Mouse (Mus musculus): ENCODE results near the gene Cdkl5.

Gene Cdkl5

GRCm38 (mm10) chrX:160994543-160995121 is at the start of gene Cdkl5:
Gene Cdkl5 (minus strand): TSS chrX:160994704.
- peak; percentile 95 for DNase-seq

- DNase-seq, result no peak
These were observed 38.8 kb upstream of the Cdkl5 start for GRCm38 (mm10) chrX:161033235-161033803.

DNA sequence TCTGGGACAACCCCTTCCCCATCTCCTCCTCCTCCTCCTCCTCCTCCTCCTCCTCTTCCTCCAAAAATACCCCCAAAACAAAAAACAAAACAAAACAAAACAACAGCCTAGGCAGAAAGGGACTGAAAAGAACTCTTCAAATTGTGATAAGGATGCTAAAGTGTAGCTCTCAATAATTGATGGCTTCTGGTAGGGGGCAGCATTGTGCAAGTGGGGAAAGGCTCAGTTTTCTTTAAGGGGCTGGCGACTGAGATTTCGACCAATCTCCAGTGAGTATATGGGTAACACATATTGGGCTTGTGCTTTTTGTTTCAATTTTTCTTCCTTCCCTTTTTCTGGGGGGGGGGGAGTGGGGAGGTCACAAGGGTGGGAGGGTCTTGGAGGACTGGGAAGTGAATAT is 37.9 kb upstream of the Cdkl5 start:
- DNase-seq, result no peak

DNA sequence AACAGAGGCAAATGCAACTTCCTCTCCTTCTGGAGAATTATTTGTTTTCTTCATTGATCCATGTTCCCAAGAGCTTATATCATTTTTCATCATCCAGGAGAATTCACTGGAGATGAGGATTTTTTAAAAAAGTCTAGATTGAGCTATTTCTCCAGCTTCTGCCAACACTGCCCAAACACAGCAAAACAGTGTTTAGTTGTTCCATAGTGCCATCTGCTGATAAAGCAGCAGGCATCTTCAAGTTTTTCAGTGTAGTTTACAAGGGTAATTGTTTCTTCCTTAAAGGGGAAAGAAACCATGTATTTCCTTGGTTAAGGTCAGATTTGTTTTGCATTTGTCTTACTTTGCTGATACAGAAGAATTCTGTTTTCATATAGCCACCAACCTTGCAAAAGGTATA is 35.7 kb upstream of the Cdkl5 start:
- DNase-seq, result no peak

GRCm38 (mm10) chrX:161024475-161024874 is 30.0 kb upstream of the Cdkl5 start:
- no peak for DNase-seq

- no peak for DNase-seq
These were observed 27.0 kb upstream of the Cdkl5 start for GRCm38 (mm10) chrX:161021548-161021947.

DNA sequence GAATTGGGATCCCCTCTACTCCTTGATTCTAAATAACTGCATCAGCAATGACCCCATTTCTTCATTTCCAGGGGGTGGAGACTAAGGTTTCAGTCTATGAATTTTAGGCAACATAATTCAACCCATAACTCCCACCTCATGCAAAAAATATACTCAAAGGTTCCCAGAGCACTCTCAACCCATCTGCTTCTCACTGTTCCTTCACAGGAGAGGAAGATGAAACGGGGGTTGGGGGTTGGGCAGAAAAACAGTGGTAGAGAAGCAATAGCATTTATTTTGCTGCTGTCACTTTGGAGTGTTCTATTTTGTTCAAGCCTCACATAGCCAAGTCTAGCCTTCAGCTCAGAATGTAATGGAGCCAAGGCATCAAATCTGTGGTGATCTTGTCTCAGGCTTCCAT is 23.7 kb upstream of the Cdkl5 start:
- DNase-seq, result no peak

GRCm38 (mm10) chrX:161006272-161006671 is 11.8 kb upstream of the Cdkl5 start:
- no peak for DNase-seq

DNA sequence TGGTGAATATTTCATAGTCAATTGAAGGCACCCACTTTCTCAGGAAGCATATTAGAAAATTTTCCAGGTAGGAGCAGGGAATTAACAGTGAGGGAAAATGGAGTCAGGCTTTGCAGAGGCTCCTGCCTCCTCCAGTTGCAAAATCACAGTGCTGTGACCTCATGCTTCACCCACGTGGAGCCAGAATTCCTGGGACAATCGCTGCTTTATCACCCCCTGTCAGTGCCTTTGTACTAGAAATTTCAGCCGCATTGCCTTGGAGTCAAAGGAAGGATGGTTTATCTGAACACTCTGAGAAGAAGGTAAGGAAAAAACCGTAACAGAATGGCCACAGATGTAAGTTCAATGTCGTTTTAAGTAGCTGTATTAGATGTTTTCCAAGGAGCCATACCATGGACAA is 1.5 kb upstream of the Cdkl5 start:
- no peak for DNase-seq

DNA sequence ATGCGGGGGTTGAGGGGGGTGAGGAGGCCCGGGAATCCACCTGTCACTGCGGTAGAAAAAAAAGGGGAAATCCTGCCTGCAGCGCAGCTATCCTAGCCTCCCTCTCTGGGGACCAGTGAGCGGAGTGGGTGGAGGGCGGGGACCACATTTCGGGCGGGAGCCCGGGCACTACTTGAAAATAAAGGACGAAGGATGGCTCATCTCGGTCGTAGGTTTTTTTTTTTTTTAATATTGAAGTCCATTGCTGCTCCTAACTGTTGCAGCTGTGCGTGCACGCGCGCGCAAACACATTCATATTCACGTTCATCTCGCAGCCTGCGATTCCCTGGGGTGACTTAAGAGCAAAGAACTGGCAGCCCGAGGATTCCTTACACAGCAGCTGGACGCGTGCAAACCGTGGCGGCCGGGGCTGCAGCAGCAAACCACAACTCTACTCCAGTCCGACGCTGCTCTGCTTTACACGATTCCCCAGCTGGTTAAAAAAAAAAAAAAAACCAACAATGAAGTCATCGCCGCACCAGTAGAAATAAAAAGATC is 695 bp upstream of the Cdkl5 start:
- no peak for DNase-seq

GRCm38 (mm10) chrX:160993749-160994539 is 560 bp downstream of the Cdkl5 start:
- peak; percentile 12 for DNase-seq

DNA sequence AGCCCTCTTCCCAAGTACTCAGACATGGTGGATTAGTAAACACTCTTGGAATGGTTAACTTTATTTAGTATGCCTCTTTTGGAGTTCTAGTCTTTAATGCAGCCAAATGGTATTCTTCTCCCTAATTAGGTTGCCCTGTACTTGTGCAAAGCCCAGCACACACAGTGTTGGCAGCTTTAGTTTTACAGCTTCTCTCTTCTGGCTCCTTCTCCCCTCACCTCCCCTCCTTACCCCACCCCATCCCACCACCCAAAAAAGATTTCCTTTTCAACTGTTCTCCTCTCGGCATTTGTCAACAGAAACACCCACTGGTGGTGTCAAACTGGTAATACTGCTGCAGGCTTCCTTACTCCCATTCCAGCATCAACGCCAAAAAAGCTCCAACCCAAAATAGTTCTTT is 1.8 kb downstream of the Cdkl5 start:
- DNase-seq, result no peak

DNA sequence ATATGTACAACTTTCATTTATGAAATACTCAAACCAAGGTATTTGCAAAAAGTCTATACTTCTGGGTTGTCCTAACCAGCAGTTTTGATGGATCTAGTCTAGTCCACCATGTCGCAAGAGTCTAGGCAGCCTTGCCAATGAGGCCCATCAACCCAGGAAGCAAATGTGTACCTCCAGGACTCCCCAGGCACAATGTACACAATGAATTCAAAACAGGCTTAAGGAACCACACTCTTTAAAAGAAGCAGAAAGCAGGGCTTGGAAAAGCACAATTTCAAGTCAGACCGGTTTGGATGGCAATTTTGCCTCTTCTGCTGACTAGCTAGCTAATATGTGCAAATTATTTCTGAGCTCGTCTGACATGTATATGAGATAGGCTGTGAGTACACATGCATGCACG is 4.2 kb downstream of the Cdkl5 start:
- no peak for DNase-seq

- DNase-seq, result no peak
These were observed 16.6 kb downstream of the Cdkl5 start for GRCm38 (mm10) chrX:160977919-160978318.

DNA sequence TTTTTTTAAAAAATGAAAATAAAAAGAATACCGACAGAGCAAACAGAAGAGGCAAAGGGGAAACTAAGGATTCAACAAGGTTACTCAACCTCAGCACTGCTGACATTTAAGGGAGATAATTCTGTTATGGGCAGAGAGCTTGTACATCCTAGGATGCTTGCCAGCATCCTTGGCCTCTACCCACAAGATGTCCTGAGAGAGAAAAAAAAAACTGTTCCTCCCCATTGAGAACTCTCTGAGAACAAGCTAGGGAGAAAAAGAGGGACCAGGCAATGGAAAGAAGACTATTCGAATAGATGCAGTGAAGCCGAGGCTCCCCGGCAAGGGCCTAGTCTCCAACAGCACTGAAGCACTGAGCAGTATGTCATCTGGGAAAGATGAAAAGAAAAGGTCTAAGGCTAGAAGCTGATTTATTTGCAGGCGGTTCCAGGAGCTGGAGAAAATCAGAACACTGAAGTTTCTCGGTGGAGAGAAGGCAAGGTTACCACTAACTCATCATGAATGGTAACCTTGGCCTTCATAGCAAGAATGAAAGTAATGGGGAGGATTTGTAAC is 22.4 kb downstream of the Cdkl5 start:
- no peak for DNase-seq

DNA sequence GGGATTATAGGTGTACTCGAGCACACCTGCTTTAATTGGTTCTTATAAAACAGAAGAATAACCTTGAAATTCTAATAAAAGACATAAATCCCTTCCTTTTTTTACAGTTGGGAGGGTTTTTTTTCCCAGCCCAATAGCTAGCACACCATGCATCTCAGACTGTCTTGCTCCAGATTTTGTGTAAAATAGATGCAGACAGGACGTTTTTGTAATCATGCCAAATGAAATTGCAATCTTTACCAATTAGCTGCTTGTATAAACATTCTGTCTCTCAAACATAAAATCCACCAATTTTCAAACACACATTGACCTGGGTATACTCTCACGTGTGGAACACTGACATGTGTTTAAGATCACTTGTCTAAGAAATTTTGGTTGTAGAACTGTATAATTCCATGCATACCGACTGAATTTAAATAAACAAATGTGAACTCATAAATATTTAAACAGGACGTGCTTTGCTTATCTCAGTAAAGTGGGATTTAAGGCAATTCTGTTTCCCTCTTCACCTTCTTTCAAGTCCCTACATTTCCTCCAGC is 35.8 kb downstream of the Cdkl5 start:
- no peak for DNase-seq

- no peak for DNase-seq
These were observed 44.9 kb downstream of the Cdkl5 start for GRCm38 (mm10) chrX:160949583-160949982.

- DNase-seq, result no peak
These were observed 49.8 kb downstream of the Cdkl5 start for GRCm38 (mm10) chrX:160944722-160945121.

DNA sequence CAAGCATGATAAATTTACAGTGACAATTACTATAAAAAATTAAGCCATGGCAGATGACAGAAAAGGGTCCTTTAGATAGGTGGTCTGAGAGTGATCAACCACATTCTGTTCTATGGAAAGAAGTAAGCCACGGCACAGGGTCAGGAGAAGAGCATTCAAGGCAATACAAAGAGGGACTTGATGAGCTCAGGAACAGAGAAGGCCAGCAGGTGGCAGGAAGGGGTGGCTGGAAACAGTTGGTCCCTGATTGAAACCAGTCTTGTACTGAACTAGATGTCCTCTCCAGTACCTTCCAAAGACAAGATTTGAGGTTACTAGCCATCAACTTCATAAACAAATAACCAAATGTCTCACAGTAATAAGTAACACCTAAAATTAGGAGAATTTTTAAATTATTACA is 59.0 kb downstream of the Cdkl5 start:
- DNase-seq, result no peak

- peak; percentile 15 for DNase-seq
These were observed 63.8 kb downstream of the Cdkl5 start for GRCm38 (mm10) chrX:160930656-160931055.

DNA sequence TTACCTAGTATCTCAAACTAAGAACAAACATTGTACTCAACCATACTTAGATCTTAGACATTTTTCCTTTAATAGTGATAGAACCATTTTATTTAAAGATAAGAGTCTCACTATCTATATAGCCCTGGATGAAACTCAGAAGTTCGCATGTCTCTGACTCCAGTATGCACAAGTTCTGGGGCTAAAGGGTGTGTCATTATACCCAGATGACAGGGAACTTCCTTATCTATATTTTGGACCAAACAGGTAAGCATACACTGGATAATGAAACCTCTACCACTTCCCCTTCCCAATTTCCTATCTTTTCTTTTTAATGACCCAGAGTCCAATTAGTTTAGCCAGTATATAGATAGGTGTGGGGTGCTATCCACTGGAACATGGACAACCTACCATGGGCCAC is 65.6 kb downstream of the Cdkl5 start:
- no peak for DNase-seq

DNA sequence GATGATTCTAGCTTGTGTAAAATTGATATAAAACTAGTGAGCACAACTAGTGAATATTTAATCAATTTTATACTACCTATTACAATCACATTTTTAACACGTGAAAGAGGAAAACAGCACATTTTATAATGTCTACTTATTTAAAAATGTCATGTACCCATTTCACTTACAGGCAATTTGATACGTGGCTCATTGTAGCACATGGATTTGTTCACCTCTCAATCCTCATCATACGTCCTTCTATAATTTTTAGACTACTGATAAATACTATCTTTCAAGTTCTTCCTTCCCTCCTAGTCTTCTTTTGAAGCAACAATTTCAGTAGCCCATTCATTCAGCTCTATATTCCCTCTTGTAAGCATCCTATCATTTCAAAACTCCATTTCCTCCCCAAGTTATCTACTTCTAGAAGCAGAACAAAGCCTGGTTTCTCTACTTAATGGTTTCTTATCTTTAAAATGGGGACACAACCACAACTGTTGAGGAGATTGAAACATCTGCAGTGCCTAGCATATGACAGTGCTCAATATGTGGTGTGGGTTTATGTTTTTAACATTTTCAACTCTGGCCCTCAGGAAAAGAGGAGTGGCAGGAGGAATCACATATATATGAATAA is 75.4 kb downstream of the Cdkl5 start:
- DNase-seq, result no peak

DNA sequence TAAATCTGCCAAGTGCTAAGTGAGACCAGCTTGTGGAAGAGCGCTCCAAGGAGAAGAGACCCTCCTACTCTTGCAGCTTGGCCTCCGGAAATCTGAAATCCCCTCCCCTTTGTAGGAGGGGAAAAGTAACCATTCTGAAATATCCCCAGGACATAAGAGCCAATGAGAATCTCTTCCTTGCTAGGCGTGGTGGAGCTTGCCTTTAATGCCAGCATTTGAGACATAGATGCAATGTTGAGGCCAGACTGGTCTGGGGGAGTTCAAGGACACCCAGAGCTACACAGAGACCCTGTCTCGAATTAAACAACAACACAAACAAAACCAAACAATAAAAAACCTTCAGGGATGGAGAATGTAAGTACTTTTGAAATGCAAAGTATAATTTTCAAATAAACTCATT is 87.6 kb downstream of the Cdkl5 start, which contains the start of gene Gja6:
Gja6 (minus strand) TSS at position 101 of the 400 bp plus-strand sequence.
- DNase-seq, result no peak

Data from liver (tissue).